Mouse (Mus musculus) cerebellum, adult 8-10 months (tissue): Measurements from ENCODE around the gene Pcmt1.

ENCODE experiments used
- DNase-seq: peaks from one replicate; pipeline ENCODE4 v3.0.0; 2022

Pcmt1 gene

GRCm38 (mm10) chr10:7582891-7583557 is 97.9 kb downstream of the Pcmt1 start:
- DNase-seq = no peak

GRCm38 (mm10) chr10:7582157-7582890 is 98.6 kb downstream of the Pcmt1 start:
- no peak for DNase-seq

GRCm38 (mm10) chr10:7581401-7581800 is 99.5 kb downstream of the Pcmt1 start:
- DNase-seq = no peak
